Mouse (Mus musculus) adrenal gland, postnatal 4 days (tissue): ENCODE data around the gene Nr2f6. TPM values are rescaled to one million over a fixed set of nuclear protein-coding genes. Genes with fewer than 3 reads are reported as not detected.
A peak's percentile ranks its signal among the peaks of the same experiment; 100 is the strongest.

Experiments used
- DNase-seq, 2 experiments: peaks; one replicate each; pipeline ENCODE4 v3.0.0; 2021 to 2022; ENCODE audit warnings: low spot score in 2 of 2, mixed read lengths in 2 of 2
- total RNA-seq, 2 experiments: library from RNA; stranded (reverse); gene quantifications; 2 replicates each; pipeline ENCODE4 v1.2.3; 2021

Gene Nr2f6
- total RNA-seq, 2 experiments from 2014 or later, result 67.6 to 70.6 TPM

DNA sequence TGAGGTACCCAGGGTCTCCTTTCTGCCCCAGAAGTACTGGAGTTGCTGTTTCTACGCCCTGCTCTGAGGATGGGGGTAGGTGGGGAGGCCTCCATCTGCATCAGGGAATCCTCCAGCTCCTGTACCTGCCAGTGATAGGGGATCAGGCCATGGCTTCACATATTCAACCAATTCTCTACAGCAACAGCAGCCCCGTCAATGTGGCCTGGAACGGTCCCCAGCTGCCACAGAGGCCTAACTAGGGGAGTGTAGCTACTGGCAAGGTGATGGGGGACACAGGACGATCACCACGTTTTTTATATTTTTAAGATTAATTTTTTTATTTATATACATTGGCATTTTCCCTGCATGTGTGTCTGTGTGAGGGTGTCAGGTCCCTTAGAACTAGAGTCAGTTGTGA is 10.6 kb upstream of the Nr2f6 start:
- no peak for DNase-seq

DNA sequence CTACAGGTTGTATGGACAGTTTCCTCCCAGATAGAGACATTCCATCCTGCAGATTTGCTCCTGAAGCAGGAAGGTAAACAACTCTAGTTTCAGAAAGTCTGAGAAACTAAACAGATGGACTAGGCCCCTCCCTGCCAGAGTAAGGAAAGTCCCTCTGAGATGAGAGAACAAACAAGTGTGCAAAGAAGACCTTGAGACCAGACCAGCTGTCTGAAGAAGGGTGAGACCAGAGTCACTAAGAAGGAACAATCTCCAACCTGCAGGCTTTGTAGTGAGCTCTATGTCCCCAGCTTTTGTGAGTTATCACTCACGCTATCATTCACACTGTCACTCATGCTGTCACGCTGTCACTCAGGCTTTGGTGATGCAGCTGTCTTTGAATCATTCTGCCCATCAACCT is 9.9 kb upstream of the Nr2f6 start:
- no peak for DNase-seq

GRCm38 (mm10) chr8:71388267-71388666 is 6.5 kb upstream of the Nr2f6 start:
- no peak for DNase-seq

- no peak for DNase-seq
Measured at GRCm38 (mm10) chr8:71385212-71385835, 3.6 kb upstream of the Nr2f6 start.

- no peak for DNase-seq
Measured at GRCm38 (mm10) chr8:71383860-71384259, 2.1 kb upstream of the Nr2f6 start.

- DNase-seq, result no peak
Measured at GRCm38 (mm10) chr8:71383396-71383795, 1.6 kb upstream of the Nr2f6 start.

GRCm38 (mm10) chr8:71381971-71382961 is 506 bp upstream of the Nr2f6 start:
- DNase-seq, result peak; percentile 68 to 78

- DNase-seq, result no peak
Measured at GRCm38 (mm10) chr8:71380178-71381171, 1.3 kb downstream of the Nr2f6 start.

GRCm38 (mm10) chr8:71379512-71380075 is 2.2 kb downstream of the Nr2f6 start:
- DNase-seq, result no peak

GRCm38 (mm10) chr8:71379008-71379407 is 2.8 kb downstream of the Nr2f6 start:
- no peak for DNase-seq

DNA sequence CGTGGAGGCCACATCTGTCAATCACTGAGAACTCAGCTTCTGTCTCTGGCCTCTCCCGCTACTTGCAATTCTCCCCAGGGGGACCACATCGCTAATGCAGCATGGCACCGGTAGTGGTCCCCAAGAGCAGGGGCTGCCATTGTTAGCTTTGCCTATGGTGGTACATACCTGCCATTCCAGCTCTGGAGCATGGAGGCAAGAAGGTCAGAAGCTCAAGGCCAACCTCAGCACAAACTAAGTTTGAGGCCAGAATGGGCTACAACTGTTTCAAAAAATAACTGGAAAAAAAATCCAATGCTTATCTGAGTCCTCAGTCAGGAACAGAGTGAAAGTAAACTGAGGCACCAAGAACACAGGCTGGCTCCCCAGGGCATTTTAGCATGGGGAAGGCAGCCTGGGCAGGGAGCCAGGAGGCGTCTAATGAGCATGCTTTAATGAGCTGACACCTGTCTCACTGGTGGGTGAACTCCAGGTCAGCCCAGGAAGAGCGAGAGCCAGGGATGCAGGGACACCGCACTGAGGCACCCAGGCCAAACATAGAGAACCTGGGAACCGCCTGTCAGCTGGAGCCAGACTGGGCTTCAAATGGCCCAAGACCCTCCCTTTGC is 5.2 kb downstream of the Nr2f6 start:
- DNase-seq, result no peak

DNA sequence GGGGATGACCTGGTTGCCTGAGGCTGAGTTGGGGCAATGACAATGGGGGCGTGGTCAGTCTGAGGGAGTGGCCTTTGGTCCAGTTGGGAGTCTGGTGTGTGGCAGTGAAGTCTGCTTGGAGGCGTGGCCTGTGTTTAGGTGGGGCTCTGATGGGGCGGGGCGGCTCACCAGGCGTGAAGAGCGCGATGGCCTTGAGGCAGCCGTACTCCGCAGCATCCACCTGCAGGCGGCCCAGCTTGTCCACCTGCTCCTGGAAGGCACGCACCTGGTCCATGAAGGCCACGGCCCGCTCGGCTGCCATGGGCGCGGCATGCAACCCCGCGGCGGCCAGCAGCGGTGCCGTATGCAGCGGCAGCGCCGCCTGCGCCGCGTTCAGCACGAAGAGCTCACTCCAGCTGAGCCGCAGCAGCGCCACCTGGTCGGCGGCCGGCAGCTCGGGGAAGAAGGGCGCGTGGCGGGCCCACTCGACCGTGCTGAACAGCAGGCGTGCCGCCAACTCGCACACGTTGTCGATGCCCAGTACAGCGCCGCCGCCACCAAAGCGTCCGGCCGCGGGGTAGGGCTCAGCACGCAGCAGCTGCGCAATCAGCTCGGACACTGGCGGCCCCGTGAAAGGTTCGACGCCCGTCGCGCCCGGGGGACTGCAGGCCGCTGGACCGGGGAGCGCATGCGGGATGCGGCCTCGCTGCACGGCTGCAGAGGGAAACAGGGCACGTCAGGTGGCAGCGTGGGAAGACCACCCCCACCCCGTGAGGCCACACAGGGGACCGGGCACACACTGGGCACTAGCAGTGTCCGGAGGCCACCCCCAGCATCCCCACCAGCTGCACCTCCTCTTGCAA is 6.0 kb downstream of the Nr2f6 start:
- no peak for DNase-seq

- DNase-seq, result no peak
Measured at GRCm38 (mm10) chr8:71374616-71375206, 7.0 kb downstream of the Nr2f6 start.

DNA sequence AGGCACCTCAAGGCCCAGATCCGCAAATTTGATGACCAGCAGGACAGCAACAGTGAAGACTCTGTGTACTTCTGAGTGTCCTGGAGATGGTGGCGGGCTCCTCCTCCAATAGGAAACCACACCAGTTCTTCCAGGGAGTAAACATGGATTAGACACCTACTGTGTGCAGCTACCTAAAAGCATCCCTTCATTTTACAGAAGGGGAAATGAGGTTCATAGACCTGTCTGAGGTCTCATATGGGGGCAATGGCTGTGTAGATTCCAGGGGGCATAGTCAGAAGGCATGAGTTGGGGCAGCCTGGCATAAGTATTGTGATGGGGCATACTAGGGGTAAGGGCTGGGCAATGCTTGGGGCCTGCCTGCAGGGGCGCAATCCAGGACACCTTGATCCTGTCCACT is 8.8 kb downstream of the Nr2f6 start:
- DNase-seq, result no peak

DNA sequence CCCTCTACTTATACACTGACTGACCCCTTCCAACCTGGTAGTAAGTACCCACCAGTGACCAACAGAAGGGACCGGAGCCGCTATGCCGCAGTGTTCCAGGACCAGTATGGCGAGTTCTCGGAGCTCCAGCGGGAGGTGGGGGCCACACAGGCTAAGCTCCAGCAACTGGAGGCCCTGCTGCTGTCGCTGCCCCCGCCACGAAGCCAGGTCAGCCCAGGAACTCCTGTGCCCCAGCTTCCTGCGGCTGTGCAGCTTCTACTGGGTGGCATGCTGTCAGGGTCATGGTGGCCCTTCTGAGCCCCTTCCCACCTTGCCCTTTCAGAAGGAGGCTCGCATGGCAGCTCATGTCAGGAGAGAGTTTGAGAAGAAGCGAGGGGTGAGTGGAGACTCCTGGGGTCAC is 9.3 kb downstream of the Nr2f6 start:
- no peak for DNase-seq

DNA sequence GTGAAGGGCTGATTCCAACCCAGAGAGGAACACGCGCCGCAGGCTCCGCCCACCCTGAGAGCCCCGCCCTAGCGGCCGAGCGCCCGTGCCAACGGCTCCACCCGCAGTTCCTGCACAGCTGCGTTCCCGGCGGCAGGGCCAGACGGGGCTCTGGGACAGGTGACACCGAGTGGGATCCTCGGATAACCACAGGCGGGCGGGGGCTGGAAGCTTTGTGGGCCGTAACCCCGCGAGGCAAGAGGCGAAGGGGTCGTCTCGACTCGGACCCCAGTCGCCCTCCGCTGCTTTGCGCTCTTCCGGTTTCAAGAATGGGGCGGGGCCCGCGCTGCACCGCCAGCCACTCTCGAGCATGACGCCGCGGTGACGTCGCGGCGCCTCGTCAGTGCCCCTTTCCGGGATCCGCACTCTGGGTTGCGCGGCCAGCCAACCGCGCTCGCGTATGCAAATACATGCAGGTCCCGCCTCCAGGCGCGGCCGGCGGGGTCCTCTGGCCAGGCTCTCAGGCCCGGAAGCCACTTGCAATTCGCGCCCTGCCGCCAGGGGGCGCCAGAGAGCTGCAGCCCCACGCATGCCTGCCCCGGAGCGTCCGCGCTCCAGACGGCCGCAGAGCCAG is 10.4 kb downstream of the Nr2f6 start, which contains the start of gene Ocel1:
Gene Ocel1, plus strand, starts transcription at position 63 of the 613 bp plus-strand sequence.
- DNase-seq, result peak; percentile 95 to 97

- DNase-seq, result no peak
Measured at GRCm38 (mm10) chr8:71370711-71371235, 11.0 kb downstream of the Nr2f6 start.

DNA sequence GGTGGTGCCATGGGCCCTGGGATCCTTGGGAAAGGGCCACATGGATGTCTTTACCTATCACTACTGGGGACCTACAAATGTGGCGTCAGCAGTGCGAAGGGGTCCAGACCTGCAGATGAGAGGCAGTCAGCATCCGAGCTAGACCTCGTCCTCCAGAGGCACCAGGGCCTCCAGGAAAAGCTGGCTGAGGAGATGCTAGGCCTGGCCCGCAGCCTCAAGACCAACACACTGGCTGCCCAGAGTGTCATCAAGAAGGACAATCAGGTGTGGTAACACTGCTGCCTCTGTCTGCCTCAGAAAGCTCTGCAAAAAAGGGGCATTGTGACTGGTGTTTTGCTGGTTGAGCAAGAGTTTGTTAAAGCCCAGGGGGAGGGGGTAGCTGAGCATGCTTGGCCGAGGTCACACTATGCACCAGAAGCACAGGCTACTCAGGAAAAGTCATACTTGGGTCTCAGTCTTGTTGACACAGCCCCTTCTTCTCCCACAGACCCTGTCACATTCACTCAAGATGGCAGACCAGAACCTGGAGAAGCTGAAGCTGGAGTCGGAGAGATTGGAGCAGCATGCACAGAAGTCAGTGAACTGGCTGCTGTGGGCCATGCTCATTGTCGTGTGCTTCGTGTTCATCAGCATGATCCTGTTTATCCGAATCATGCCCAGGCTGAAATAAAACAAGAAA is 12.6 kb downstream of the Nr2f6 start:
- no peak for DNase-seq
